Mouse (Mus musculus): Measurements from ENCODE around the gene Cd300lg.

GRCm38 (mm10) chr11:102025991-102026660 is 15.2 kb upstream of the Cd300lg start:
- no peak for TF ChIP-seq MAFK (IDR thresholded peaks at IDR 0.05; ENCODE audit: borderline replicate concordance, low read depth, low read length)
- no peak for TF ChIP-seq JUND (IDR thresholded peaks at IDR 0.05; ENCODE audit: low read depth, low read length)

Measured in MEL (cell line).